8 mouse cellular contexts compared by ENCODE assay signal in the genomic region with DNA sequence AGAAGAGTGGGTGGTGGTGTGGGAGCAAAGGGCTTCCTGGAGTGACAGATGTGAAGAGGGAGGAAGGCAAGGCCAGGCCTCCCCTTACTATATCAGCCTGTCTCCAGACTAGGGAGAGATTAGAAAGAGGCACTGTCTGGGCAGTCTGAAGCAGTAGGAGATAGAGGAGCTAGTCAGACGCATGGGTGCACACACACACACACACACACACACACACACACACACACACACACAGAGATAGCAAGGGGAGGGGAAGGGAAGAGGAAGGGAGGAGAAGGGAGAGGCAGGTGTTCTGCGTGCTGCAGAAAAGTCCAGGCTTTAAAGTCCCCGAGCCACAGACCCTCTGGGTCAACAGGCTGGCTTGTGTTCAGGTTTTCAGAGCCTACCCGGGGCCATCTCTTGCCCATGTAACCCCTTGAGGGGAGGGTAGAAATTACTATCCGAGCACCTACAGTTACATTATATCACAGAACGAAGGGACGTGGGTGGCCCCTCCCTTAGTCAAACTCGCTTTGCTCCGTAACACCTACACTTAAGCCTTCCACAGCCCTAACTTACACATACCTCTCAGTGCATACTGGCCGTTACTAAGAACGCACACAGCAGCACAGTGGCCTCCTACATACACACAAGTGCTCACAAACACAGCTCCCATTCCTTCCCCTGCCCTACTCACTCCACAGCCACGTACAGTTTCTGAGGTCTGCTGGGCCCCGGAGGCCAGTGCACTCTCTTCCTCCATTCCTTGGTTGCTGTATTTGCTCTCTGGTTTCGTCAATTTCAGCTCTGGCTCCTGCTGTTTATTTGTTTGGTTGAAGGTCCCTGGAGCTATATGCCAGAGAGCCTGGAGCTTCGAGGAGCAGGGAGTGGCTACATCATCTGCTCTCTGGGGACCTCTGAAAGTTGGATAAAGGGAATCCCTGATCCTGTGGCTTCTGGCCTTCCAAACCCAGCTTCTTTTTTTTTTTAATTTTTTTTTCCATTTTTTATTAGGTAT. TPM values are rescaled to one million over a fixed set of nuclear protein-coding genes. Genes with fewer than 3 reads are reported as not detected.
DNase-seq lines count a peak whose midpoint lies in the region; ATAC-seq lines count a peak whose summit lies in the region.
"Had no signal": no experiment of that assay in that cellular context is flagged by ENCODE, and none has a peak within 500 bp of the region (broad histone marks: within the 10 kb centered on the region; RNA-seq: fewer than 3 reads in every experiment).

No protein-coding gene starts in this region.

- 25% methylated on average over 15 of the region's 15 CpGs for WGBS in liver, embryonic 16.5 days (ENCODE audit: insufficient replicate concordance)

- peaks cover 69% of the 10 kb centered on the region for H3K4me1 ChIP-seq in liver, embryonic 16.5 days (ENCODE audit: control insufficient read depth, low read depth, low read length)

- H3K27ac ChIP-seq in liver, embryonic 16.5 days (ENCODE audit: low read length) = peak overlapping the region; percentile 91
- H3K27ac ChIP-seq: macrophage had no signal

- peak; percentile 76 for ATAC-seq in erythroid progenitor cell, adult 5-6 weeks (replicated peaks; ENCODE audit: low FRiP score, poor library complexity, severe bottlenecking)
- ATAC-seq in liver, embryonic 16.5 days (ENCODE audit: low read depth) = peak; percentile 94

- H3K9ac ChIP-seq in liver, embryonic 16.5 days (ENCODE audit: low read depth, low read length) = peak overlapping the region; percentile 60

- no peaks in the 10 kb centered on the region for H3K27me3 ChIP-seq in liver, embryonic 16.5 days (ENCODE audit: control insufficient read depth, insufficient read depth, low read depth, low read length)

- no peaks in the 10 kb centered on the region for H3K9me3 ChIP-seq in liver, embryonic 16.5 days (replicated peaks; ENCODE audit: control insufficient read depth, low read length)

- peak overlapping the region; percentile 61 for H3K4me2 ChIP-seq in liver, embryonic 16.5 days (ENCODE audit: low read depth, low read length)

- peaks cover 6% of the 10 kb centered on the region for H3K36me3 ChIP-seq in liver, embryonic 16.5 days (ENCODE audit: control insufficient read depth, insufficient read depth)

- peak overlapping the region; percentile 10 for H3K4me3 ChIP-seq in liver, embryonic 16.5 days (ENCODE audit: low read depth, low read length)

- DNase-seq in kidney, adult 18-20 months = peak; percentile 2
- DNase-seq in kidney, adult 11 months = no peak
- DNase-seq in MN1 (ENCODE audit: low spot score) = peak; percentile 47
- DNase-seq in natural killer cell, adult 2 months (ENCODE audit: low spot score in 2 of 2) = no peak
- no peak for DNase-seq in ovary, postnatal 14 days (ENCODE audit: low spot score)

RNA-seq across cellular contexts. Expression of gene St3gal4, which starts 12.9 kb away (rescaled TPM):
- total RNA-seq in erythroid progenitor cell, adult 5-6 weeks (2015; ENCODE audit: low replicate concordance) = 25.2 and 41.5 TPM in 2 replicates
- total RNA-seq in erythroid progenitor cell, adult 5-6 weeks (2017; ENCODE audit: low replicate concordance) = 35.2 and 37.9 TPM in 2 replicates
- 21.7 and 22.3 TPM in 2 replicates for polyA plus RNA-seq in liver, embryonic 16.5 days (2015; fragmentation: Nextera tagmentation; extraction: Ambion mirVana)

Comparison
In these comparisons a context has a peak if more than half of its experiments do, and no peak if none do; other contexts are left out.
1. DNase-seq: peak in kidney, adult 18-20 months (single experiment) and MN1 (single experiment); none in kidney, adult 11 months (single experiment), natural killer cell, adult 2 months (0 of 2) and ovary, postnatal 14 days (single experiment).